Mouse (Mus musculus): ENCODE measurements around the gene Mymk.

DNA sequence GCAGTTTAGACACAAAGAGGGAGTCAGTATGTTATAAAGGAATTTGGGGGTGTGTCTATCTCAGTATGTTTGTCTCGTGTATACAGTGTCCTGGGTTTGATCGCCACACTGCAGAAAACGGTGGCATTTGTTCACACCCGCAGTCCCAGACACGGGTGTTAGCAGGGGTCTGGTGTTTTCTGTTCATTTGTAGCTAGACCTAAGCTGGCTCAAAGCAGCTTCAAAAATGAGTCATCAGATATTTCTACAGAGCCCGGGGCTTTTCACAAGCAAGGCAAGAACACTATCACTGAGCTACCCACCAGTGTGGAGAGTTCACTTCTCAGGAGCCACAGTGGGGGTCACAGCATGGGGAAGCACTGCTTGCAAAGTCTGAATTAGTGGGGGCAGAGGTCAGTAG is 22.6 kb downstream of the Mymk start:
- TF ChIP-seq CTCF (IDR thresholded peaks at IDR 0.05; ENCODE audit: control insufficient read depth, insufficient read depth, low read length), result no peak
- TF ChIP-seq POLR2A (IDR thresholded peaks at IDR 0.05; ENCODE audit: borderline replicate concordance, control insufficient read depth, low read depth, low read length), result no peak
